Mouse (Mus musculus) mouse embryonic stem cell (cell line): ENCODE results near the gene 5730480H06Rik.

Experiments
- in situ Hi-C, 2 experiments: fragments of 300-500 bp; cut with MboI; formaldehyde crosslinking; loops; 1 replicate in 1 of 2; 3 replicates in 1 of 2; pipeline ENCODE4 v1.14.3; 2019 to 2020; ENCODE audit warnings: low sequenced_read_pairs in 2 of 2, low pct_unique_long_range_greater_than_20kb in 1 of 2, mixed read lengths in 1 of 2; ENCODE audit not compliant: unreplicated experiment in 1 of 2

Gene 5730480H06Rik

GRCm38 (mm10) chr5:48410348-48410747 is 82.6 kb downstream of the 5730480H06Rik start:
- in situ Hi-C loops, result no loop called here

DNA sequence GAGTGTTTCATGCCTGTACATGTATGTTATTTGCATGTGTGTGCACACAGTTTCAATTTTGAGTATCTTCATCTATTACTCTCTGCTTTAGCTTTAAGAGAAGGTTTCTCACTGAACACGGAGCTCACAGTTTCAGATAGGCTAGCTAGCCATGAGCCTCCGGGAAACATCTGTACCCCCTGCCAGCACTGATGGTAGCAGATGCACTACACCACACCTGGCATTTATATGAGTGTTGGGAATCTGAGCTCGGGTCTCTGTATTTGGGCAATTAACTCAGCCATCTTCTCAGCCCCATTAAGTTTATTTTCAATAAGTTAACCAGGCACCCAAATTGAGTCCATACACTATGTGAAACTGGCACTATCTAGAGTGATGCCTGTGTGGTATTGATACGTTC is 83.7 kb downstream of the 5730480H06Rik start:
- in situ Hi-C loops, result no loop called here

GRCm38 (mm10) chr5:48412261-48412660 is 84.5 kb downstream of the 5730480H06Rik start:
- in situ Hi-C loops, result no loop called here

DNA sequence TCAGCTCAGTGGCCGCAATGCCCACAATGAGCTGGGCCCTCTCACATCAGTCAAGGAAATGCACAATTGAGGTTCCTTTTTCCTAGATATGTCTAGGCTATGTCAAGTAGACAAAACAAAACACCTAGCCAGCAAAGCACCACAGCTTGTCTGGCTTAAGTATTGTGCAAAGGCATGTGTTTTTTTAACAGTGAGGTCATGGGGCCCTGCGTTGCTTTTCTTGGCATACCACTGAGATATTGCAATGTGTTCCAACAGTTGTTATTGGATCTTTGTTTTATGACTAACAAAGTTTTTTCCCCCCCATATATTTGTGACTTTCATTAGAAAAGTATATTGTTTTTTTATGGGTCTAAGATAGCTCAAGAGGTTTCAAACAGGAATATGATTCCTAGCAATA is 92.0 kb downstream of the 5730480H06Rik start:
- in situ Hi-C loops, result no loop called here

DNA sequence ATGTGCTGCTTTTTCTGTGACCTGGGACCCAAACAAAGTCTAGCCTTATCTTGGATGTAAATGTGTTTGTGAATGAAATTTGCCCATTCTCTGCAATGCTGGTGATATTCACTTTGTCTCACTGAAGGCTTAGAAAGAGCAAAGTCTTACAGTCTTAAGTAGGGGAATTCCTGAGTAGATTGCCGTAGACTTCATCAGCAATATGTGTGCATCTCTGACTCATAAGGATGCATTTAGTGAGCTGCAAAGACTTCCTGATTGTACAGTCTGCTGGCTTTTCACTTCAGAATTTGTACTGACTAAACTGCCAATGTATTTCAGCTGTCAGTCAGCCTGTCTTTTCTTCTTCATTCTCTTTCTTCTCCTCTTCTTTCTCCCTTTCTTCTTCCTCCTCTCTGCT is 94.2 kb downstream of the 5730480H06Rik start:
- in situ Hi-C loops, result no loop called here

DNA sequence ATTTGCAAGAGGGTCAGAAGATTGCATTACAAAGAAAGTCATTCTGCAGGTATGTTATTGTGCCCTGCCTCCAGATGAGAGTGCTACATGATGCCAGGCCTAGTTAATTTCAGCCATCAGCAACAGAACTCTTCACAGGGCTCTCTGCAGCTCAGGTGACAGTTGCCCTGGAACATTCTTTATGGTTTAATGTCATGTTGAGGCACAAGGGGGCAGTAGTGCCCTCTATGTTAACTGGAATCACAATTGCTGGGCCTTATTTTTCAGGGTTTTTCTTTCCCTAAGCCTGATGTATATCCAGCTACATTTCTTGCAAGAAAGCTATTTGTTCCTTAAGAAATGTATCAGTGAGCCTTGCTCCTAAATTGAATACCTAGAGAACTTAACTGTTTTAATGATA is 102.7 kb downstream of the 5730480H06Rik start:
- in situ Hi-C loops, result no loop called here

- in situ Hi-C loops, result no loop called here
Observed at GRCm38 (mm10) chr5:48448888-48449287, 121.1 kb downstream of the 5730480H06Rik start.

- in situ Hi-C loops, result no loop called here
Observed at GRCm38 (mm10) chr5:48460221-48460620, 132.5 kb downstream of the 5730480H06Rik start.
